Mouse (Mus musculus) brain, embryonic 14.5 days (tissue): ENCODE data around the gene Atg7.

Experiments used
- CTCF ChIP-seq: fragments of 200-500 bp; IDR thresholded peaks from 2 replicates; pipeline ENCODE4 v1.5.1; 2012; ENCODE audit warnings: inconsistent platforms, mild to moderate bottlenecking, moderate library complexity, borderline replicate concordance; ENCODE audit not compliant: insufficient read depth, insufficient read length; ENCODE audit errors: extremely low read depth
- POLR2A ChIP-seq: fragments of 200-500 bp; IDR thresholded peaks from 2 replicates; pipeline ENCODE4 v1.6.1; 2012; ENCODE audit warnings: mild to moderate bottlenecking, inconsistent platforms, borderline replicate concordance; ENCODE audit not compliant: poor library complexity, insufficient read depth, insufficient read length, severe bottlenecking; ENCODE audit errors: extremely low read depth

DNA sequence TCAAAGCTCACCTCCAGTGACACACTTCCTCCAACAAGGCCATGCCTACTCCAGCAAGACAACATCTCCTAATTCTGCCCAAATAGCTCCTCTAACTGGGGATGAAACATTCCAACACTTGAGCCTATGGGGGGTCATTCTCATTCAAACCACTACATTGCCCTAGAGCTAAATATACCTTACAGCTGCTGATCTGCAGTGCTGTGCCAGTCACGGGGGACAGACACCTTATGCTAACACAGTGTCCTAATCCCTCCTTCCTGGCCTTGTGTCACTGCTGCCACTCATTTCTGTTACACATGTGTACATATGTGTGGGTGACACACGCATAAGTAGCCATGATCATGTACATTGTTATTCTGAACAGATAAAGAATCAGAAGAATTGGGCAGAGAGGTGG lies 127.4 kb downstream of the Atg7 start:
- no peak for TF ChIP-seq CTCF
- no peak for TF ChIP-seq POLR2A
